Mouse (Mus musculus) bone marrow macrophage, adult 2 months (primary cell): ENCODE measurements around the gene Tbc1d21.

ENCODE experiments used
- CTCF ChIP-seq: IDR thresholded peaks from 2 replicates; pipeline ENCODE4 v1.5.1; 2012; ENCODE audit warnings: low read depth, mild to moderate bottlenecking, low read length, moderate library complexity
- POLR2A ChIP-seq: IDR thresholded peaks from 2 replicates; pipeline ENCODE4 v1.6.1; 2012; ENCODE audit warnings: mild to moderate bottlenecking, low read depth, low read length, borderline replicate concordance

GRCm38 (mm10) chr9:58346498-58346897 lies 23.8 kb downstream of the Tbc1d21 start:
- TF ChIP-seq POLR2A (no peak), CTCF (no peak)
